Mouse (Mus musculus) C2C12 (cell line): ENCODE data around the gene Gm17657. TPM values are rescaled to one million over a fixed set of nuclear protein-coding genes. Genes with fewer than 3 reads are reported as not detected.

Experiments
- H3K27me3 ChIP-seq: one replicate; pipeline ENCODE4 v1.6.1; 2011; ENCODE audit not compliant: control insufficient read depth, insufficient read depth, insufficient read length
- H3K36me3 ChIP-seq: one replicate; pipeline ENCODE4 v1.6.1; 2011; ENCODE audit not compliant: control insufficient read depth, insufficient read depth
- H3K4me3 ChIP-seq: one replicate; pipeline ENCODE4 v1.5.1; 2011; ENCODE audit warnings: mild to moderate bottlenecking, control low read depth; ENCODE audit not compliant: poor library complexity, insufficient read depth, severe bottlenecking
- H3K79me2 ChIP-seq: one replicate; pipeline ENCODE4 v1.6.1; 2011; ENCODE audit not compliant: control insufficient read depth, insufficient read depth
- H3K79me3 ChIP-seq: one replicate; pipeline ENCODE4 v1.6.1; 2011; ENCODE audit warnings: low read depth, control low read depth
- H3ac ChIP-seq: one replicate; pipeline ENCODE3; 2011; ENCODE audit warnings: low read depth; ENCODE audit not compliant: control insufficient read depth, insufficient read length
- CEBPB ChIP-seq: IDR thresholded peaks from one replicate; pipeline ENCODE4 v1.6.1; 2011; ENCODE audit warnings: low read depth, mild to moderate bottlenecking, control low read depth, moderate library complexity
- CTCF ChIP-seq: IDR thresholded peaks from one replicate; pipeline ENCODE4 v1.5.1; 2011; ENCODE audit not compliant: control insufficient read depth, insufficient read depth, insufficient read length
- FOSL1 ChIP-seq: IDR thresholded peaks from one replicate; pipeline ENCODE4 v1.8.0; 2011; ENCODE audit warnings: mild to moderate bottlenecking, low read length; ENCODE audit not compliant: poor library complexity, insufficient read depth, severe bottlenecking
- MAX ChIP-seq: IDR thresholded peaks from one replicate; pipeline ENCODE4 v1.6.1; 2011; ENCODE audit warnings: mild to moderate bottlenecking, control low read depth
- MYOD1 ChIP-seq: IDR thresholded peaks from one replicate; pipeline ENCODE4 v1.6.1; 2011; ENCODE audit warnings: low read depth; ENCODE audit not compliant: control insufficient read depth, insufficient read length
- MYOG ChIP-seq: IDR thresholded peaks from one replicate; pipeline ENCODE4 v1.6.1; 2011; ENCODE audit not compliant: control insufficient read depth, insufficient read length; ENCODE audit errors: extremely low read depth
- USF1 ChIP-seq: IDR thresholded peaks from one replicate; pipeline ENCODE4 v1.6.1; 2011; ENCODE audit warnings: low read depth, mild to moderate bottlenecking, control low read depth, moderate library complexity
- polyA plus RNA-seq: library from polyadenylated mRNA; unstranded; fragments of >200 nt; fragmentation: generic; extraction: Trizol; gene quantifications from one replicate; pipeline ENCODE4 v1.2.1, GENCODE M21; 2012; ENCODE audit warnings: missing spikeins

The Gm17657 gene
- polyA plus RNA-seq, 1 experiment: not detected

DNA sequence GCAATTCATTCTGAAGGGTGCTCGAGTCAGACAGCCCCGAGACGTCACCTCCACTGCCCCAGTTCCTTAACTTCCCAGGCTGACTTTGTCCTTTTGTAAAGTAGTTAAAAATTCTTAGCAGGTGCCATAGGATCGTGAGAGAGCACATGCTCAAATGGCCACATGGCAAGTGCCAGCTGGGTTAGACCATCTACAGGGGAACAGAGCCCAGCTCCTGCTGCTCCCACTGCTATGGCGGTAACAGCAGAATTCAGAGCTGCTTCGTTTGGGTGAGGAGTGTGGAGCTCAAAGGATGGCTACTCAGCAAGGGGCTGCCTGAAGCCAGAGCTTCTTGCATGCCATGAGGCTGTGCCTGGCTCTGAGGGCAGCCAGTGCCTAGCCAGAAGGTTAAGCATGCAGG, 20.4 kb upstream of the Gm17657 start:
- Histone ChIP-seq H3K79me2 (no peaks in the 10 kb centered on the region), H3K79me3 (no peaks in the 10 kb centered on the region), H3K4me3 (no peak overlapping the region), H3K36me3 (no peaks in the 10 kb centered on the region), H3ac (no peak overlapping the region), H3K27me3 (no peaks in the 10 kb centered on the region)
- TF ChIP-seq CTCF (no peak), FOSL1 (no peak), MYOG (no peak), CEBPB (no peak)

DNA sequence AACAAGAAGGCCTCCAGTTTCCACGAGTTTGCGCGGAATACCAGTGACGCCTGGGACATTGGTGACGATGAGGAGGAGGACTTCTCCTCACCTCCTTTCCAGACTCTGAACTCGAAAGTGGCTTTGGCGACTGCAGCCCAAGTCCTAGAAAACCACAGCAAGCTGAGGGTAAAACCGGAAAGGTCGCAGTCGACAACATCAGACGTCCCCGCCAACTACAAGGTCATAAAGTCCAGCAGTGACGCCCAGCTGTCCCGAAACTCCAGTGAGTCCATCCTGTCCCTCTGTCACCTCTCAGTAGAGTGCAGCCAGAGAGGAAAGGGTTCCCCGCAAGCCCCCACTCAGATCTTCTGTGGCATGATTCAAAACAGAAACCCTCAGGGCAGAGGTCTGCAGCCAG, 19.0 kb upstream of the Gm17657 start:
- Histone ChIP-seq H3ac (no peak overlapping the region), H3K79me3 (no peaks in the 10 kb centered on the region), H3K27me3 (no peaks in the 10 kb centered on the region), H3K36me3 (no peaks in the 10 kb centered on the region), H3K4me3 (no peak overlapping the region), H3K79me2 (no peaks in the 10 kb centered on the region)
- no peak for TF ChIP-seq FOSL1

GRCm38 (mm10) chr17:29565521-29565920, 16.1 kb upstream of the Gm17657 start:
- Histone ChIP-seq H3K4me3 (no peak overlapping the region), H3K27me3 (no peaks in the 10 kb centered on the region), H3K79me2 (no peaks in the 10 kb centered on the region), H3K36me3 (no peaks in the 10 kb centered on the region), H3ac (no peak overlapping the region), H3K79me3 (no peaks in the 10 kb centered on the region)
- TF ChIP-seq MYOD1: no peak
- no peak for TF ChIP-seq MYOG
- no peak for TF ChIP-seq MAX
- TF ChIP-seq USF1: no peak
- TF ChIP-seq CEBPB: no peak
- no peak for TF ChIP-seq CTCF
- no peak for TF ChIP-seq FOSL1

DNA sequence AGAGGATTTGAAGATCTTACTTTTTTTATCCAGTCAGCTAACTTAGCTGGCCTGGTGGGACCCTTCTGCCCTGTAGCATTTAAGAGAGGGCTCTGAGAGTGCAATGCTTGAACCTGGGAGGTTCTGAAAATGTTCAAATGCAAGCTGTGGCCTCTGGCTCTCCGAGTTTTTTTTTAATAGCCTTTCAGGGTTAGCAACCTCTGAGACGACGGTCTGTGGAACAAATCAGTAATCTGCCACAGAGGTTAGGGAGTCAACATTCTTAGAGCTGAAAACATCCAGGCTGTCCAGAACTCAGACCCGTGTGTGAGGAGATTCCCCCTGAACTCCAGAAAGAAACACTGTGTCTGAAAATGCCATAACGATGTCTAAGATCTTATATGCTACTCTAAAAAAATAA, 9.0 kb upstream of the Gm17657 start:
- H3K27me3 ChIP-seq: no peaks in the 10 kb centered on the region
- H3K79me2 ChIP-seq: no peaks in the 10 kb centered on the region
- no peak overlapping the region for H3K4me3 ChIP-seq
- no peak overlapping the region for H3ac ChIP-seq
- no peak for TF ChIP-seq FOSL1
- no peak for TF ChIP-seq USF1
- no peak for TF ChIP-seq MYOD1
- no peak for TF ChIP-seq MAX
- TF ChIP-seq MYOG: no peak
- no peak for TF ChIP-seq CEBPB
- no peak for TF ChIP-seq CTCF
- no peaks in the 10 kb centered on the region for H3K36me3 ChIP-seq
- H3K79me3 ChIP-seq: peaks cover under 1% of the 10 kb centered on the region

DNA sequence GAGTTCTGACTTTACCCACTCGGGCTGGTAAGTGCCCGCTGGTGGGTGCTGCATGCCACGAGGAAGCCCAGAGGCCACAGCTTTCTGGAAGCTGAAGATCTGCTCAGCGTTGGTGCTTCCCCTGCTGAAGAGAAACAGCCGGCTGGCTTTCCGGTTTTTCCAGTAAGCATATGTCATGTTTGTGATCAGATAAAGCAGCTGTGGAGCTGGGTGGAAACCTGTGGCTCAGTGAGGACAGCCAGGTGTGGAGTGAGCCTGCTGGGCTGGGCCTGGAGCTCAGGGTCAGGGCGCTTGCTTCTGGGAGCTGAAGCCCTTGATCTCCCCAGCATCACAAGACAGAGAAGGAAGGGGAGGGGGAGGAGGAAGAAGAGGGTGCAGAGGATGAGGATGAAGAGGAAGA, 7.5 kb upstream of the Gm17657 start:
- Histone ChIP-seq H3ac (no peak overlapping the region), H3K79me2 (no peaks in the 10 kb centered on the region), H3K79me3 (peaks cover 2% of the 10 kb centered on the region), H3K4me3 (no peak overlapping the region), H3K27me3 (no peaks in the 10 kb centered on the region), H3K36me3 (no peaks in the 10 kb centered on the region)
- TF ChIP-seq MYOG: no peak
- TF ChIP-seq USF1: no peak
- TF ChIP-seq CTCF: no peak
- no peak for TF ChIP-seq FOSL1
- TF ChIP-seq MAX: no peak
- TF ChIP-seq CEBPB: no peak
- no peak for TF ChIP-seq MYOD1

DNA sequence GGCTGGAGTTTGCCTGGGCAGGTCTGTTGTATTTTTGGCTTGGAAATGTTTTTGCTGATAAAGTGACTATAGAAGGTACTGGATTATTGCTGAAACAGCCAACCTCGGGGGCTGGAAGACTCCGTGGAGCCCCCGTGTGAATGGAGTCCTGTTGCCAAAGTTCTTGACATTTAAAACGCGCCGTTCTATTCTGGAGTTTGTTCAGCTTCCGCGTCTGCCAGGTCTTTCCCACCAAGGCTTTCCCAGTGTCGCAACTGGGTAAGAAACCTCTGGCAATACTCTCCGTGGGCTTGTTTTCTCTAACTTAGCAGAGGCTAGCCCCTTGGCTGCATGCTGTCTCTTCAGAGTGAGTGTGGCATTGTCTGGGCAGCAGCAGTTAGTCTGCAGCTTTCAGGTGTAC, 7.0 kb upstream of the Gm17657 start:
- H3K27me3 ChIP-seq: no peaks in the 10 kb centered on the region
- no peak overlapping the region for H3ac ChIP-seq
- peaks cover 2% of the 10 kb centered on the region for H3K79me3 ChIP-seq
- no peak overlapping the region for H3K4me3 ChIP-seq
- peaks cover 1% of the 10 kb centered on the region for H3K79me2 ChIP-seq
- H3K36me3 ChIP-seq: no peaks in the 10 kb centered on the region
- TF ChIP-seq CTCF (no peak), CEBPB (no peak), MAX (no peak), FOSL1 (no peak), MYOG (no peak), USF1 (no peak), MYOD1 (no peak)
